Mouse (Mus musculus): Measurements from ENCODE around the gene Slc33a1. TPM values are rescaled to one million over a fixed set of nuclear protein-coding genes. Genes with fewer than 3 reads are reported as not detected.

Slc33a1 gene
- polyA plus RNA-seq, 1 experiment from 2014 or later, result 12.3 TPM

DNA sequence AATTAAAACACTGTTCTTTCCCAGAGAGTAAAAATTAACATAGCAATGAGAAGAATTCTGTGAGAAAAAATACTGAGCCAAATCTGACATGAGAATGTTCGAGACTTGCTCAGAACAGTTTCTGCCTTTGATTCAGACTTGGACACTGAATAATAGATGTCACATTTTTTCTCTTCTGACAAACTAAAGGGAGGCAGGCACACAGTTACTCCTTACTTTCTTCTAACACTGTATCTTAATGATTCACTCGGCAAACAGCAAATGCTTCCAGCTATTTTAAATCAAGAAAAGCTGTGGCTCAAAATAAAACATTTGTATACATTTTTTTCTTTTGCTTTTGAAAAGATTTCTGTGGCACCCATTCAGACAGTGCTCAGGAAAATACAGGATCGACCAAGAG lies 72.4 kb downstream of the Slc33a1 start:
- Histone ChIP-seq H3K4me1 (peaks cover 44% of the 10 kb centered on the region), H3K9me3 (replicated peaks) (0 out of 2 replicates have a peak, but pooled peaks cover 3% of the 10 kb centered on the region), H3K4me3 (no peak overlapping the region), H3K27ac (replicated peaks) (no peak overlapping the region), H3K27me3 (ENCODE audit: low read depth, poor library complexity, severe bottlenecking) (no peaks in the 10 kb centered on the region), H3K36me3 (peaks cover 53% of the 10 kb centered on the region)
- no peak for DNase-seq (ENCODE audit: low spot score)
- 73% methylated on average over 3 of the region's 3 CpGs for WGBS

Other genes starting within 250 kb of the Slc33a1 start
- gene Plch1, start 65.3 kb downstream of the Slc33a1 start, polyA plus RNA-seq (2016; fragmentation: Nextera tagmentation; extraction: Ambion mirVana), result 27.5 and 33.1 TPM in 2 replicates
- 2.7 and 3.3 TPM in 2 replicates for gene E130311K13Rik, start 35.3 kb downstream of the Slc33a1 start, polyA plus RNA-seq (2016; fragmentation: Nextera tagmentation; extraction: Ambion mirVana)
- 77.4 and 79.1 TPM in 2 replicates for gene Gmps, start 11.3 kb upstream of the Slc33a1 start, polyA plus RNA-seq (2016; fragmentation: Nextera tagmentation; extraction: Ambion mirVana)
- gene Vmn2r1, start 116.8 kb upstream of the Slc33a1 start, polyA plus RNA-seq (2016; fragmentation: Nextera tagmentation; extraction: Ambion mirVana), result 0.04 and 0.06 TPM in 2 replicates
- 0.05 TPM in 1 of 2 replicates, not detected in the other for gene Vmn2r2, start 177.2 kb upstream of the Slc33a1 start, polyA plus RNA-seq (2016; fragmentation: Nextera tagmentation; extraction: Ambion mirVana)

Measured in midbrain, embryonic 10.5 days (tissue).